Mouse (Mus musculus) A20 (cell line): Measurements from ENCODE around the gene Cnot10.
A peak's percentile ranks its signal among the peaks of the same experiment; 100 is the strongest.

ENCODE experiments used
- DNase-seq: peaks from one replicate; pipeline ENCODE4 v3.0.0-alpha.2; 2011; ENCODE audit warnings: low read depth, low spot score

Gene Cnot10

GRCm38 (mm10) chr9:114639839-114640646, at the start of gene Cnot10:
Gene Cnot10, minus strand, starts transcription at chr9:114640184.
- DNase-seq = peak; percentile 99

GRCm38 (mm10) chr9:114688953-114689407, 49.0 kb upstream of the Cnot10 start:
- DNase-seq = peak; percentile 58

- peak; percentile 95 for DNase-seq
These were observed 48.4 kb upstream of the Cnot10 start, which contains the start of gene Dync1li1 for GRCm38 (mm10) chr9:114688252-114688952. Gene Dync1li1, plus strand, starts transcription at chr9:114688790.

- DNase-seq = no peak
These were observed 47.7 kb upstream of the Cnot10 start for GRCm38 (mm10) chr9:114687639-114688038.

- DNase-seq = no peak
These were observed 46.3 kb upstream of the Cnot10 start for GRCm38 (mm10) chr9:114686245-114686644.

- peak; percentile 16 for DNase-seq
These were observed 42.2 kb upstream of the Cnot10 start for GRCm38 (mm10) chr9:114682193-114682592.

GRCm38 (mm10) chr9:114680531-114680930, 40.5 kb upstream of the Cnot10 start:
- no peak for DNase-seq

GRCm38 (mm10) chr9:114679944-114680343, 40.0 kb upstream of the Cnot10 start:
- no peak for DNase-seq

GRCm38 (mm10) chr9:114678576-114678975, 38.6 kb upstream of the Cnot10 start:
- DNase-seq = no peak

GRCm38 (mm10) chr9:114673626-114674025, 33.6 kb upstream of the Cnot10 start:
- DNase-seq = no peak

GRCm38 (mm10) chr9:114672703-114673561, 32.9 kb upstream of the Cnot10 start:
- no peak for DNase-seq

- no peak for DNase-seq
These were observed 32.0 kb upstream of the Cnot10 start for GRCm38 (mm10) chr9:114671946-114672345.

GRCm38 (mm10) chr9:114669011-114669410, 29.0 kb upstream of the Cnot10 start:
- no peak for DNase-seq

- no peak for DNase-seq
These were observed 28.1 kb upstream of the Cnot10 start for GRCm38 (mm10) chr9:114668047-114668446.

- no peak for DNase-seq
These were observed 26.9 kb upstream of the Cnot10 start for GRCm38 (mm10) chr9:114666858-114667257.

- peak; percentile 80 for DNase-seq
These were observed 23.8 kb upstream of the Cnot10 start for GRCm38 (mm10) chr9:114663782-114664181.

- no peak for DNase-seq
These were observed 22.0 kb upstream of the Cnot10 start for GRCm38 (mm10) chr9:114661991-114662390.

- DNase-seq = no peak
These were observed 21.0 kb upstream of the Cnot10 start for GRCm38 (mm10) chr9:114660983-114661382.

- no peak for DNase-seq
These were observed 20.5 kb upstream of the Cnot10 start for GRCm38 (mm10) chr9:114660506-114660905.

GRCm38 (mm10) chr9:114656701-114657100, 16.7 kb upstream of the Cnot10 start:
- DNase-seq = no peak

GRCm38 (mm10) chr9:114655356-114655755, 15.4 kb upstream of the Cnot10 start:
- DNase-seq = peak; percentile 24
